Mouse (Mus musculus) stomach, postnatal 0 days (tissue): ENCODE results near the gene Pigm. TPM values are rescaled to one million over a fixed set of nuclear protein-coding genes. Genes with fewer than 3 reads are reported as not detected.

Experiments used
- ATAC-seq: fragments of 200-750 bp; cut with Nextera tagmentation; 2 replicates; pipeline ENCODE4 v1.8.0; 2017; ENCODE audit not compliant: low FRiP score, low TSS enrichment
- DNase-seq: peaks from one replicate; pipeline ENCODE4 v3.0.0-alpha.2; 2016; ENCODE audit warnings: low spot score
- H3K27ac ChIP-seq: fragments of 300-500 bp; sonication (generic); replicated peaks from 2 replicates; pipeline ENCODE4 v1.5.1; 2014; ENCODE audit warnings: mild to moderate bottlenecking, control low read depth
- H3K27me3 ChIP-seq: fragments of 300-500 bp; sonication (generic); 2 replicates; pipeline ENCODE4 v1.6.1; 2014; ENCODE audit warnings: low read length; ENCODE audit not compliant: control insufficient read depth, insufficient read depth
- H3K36me3 ChIP-seq: fragments of 300-500 bp; sonication (generic); 2 replicates; pipeline ENCODE4 v1.6.1; 2014; ENCODE audit warnings: low read length, mixed read lengths; ENCODE audit not compliant: control insufficient read depth, insufficient read depth
- H3K4me1 ChIP-seq: fragments of 300-500 bp; sonication (generic); replicated peaks from 2 replicates; pipeline ENCODE4 v1.6.1; 2014; ENCODE audit warnings: antibody characterized with exemption; ENCODE audit not compliant: control insufficient read depth, insufficient read depth
- H3K4me2 ChIP-seq: fragments of 300-500 bp; sonication (generic); replicated peaks from 2 replicates; pipeline ENCODE4 v1.6.1; 2014; ENCODE audit warnings: low read depth, mild to moderate bottlenecking, control low read depth, moderate library complexity
- H3K4me3 ChIP-seq: fragments of 300-500 bp; sonication (generic); 2 replicates; pipeline ENCODE4 v1.5.1; 2014; ENCODE audit warnings: low read depth, low read length, control low read depth
- H3K9ac ChIP-seq: fragments of 300-500 bp; sonication (generic); 2 replicates; pipeline ENCODE4 v1.6.1; 2014; ENCODE audit warnings: mild to moderate bottlenecking, low read length, control low read depth, mixed read lengths
- H3K9me3 ChIP-seq: fragments of 300-500 bp; sonication (generic); 2 replicates; pipeline ENCODE4 v1.6.1; 2016; ENCODE audit warnings: low read length; ENCODE audit not compliant: control insufficient read depth
- CTCF ChIP-seq: IDR thresholded peaks from 2 replicates; pipeline ENCODE4 v1.5.1; 2016; ENCODE audit warnings: antibody characterized with exemption, low read depth, mild to moderate bottlenecking, moderate library complexity
- EP300 ChIP-seq: optimal IDR thresholded peaks from 2 replicates; pipeline ENCODE3; 2016; ENCODE audit warnings: antibody characterized with exemption
- WGBS: fragments of 180-500 bp; shearing (Covaris S2); extraction: QIAGEN DNeasy Blood & Tissue Kit; methylation state at CpG from one replicate; pipeline ENCODE4 v1.1.7; 2014; 5-methylcytosine and 5-hydroxymethylcytosine counted together
- polyA plus RNA-seq: library from polyadenylated mRNA; unstranded; fragments of >200 nt; fragmentation: Nextera tagmentation; extraction: Ambion mirVana; gene quantifications from 2 replicates; pipeline ENCODE4 v1.2.1, GENCODE M21; 2015

Pigm gene
- polyA plus RNA-seq, 1 experiment from 2014 or later = 3.6 TPM

GRCm38 (mm10) chr1:172357550-172357949 lies 18.8 kb upstream of the Pigm start:
- Histone ChIP-seq H3K4me3 (no peak overlapping the region), H3K27ac (no peak overlapping the region), H3K36me3 (no peaks in the 10 kb centered on the region), H3K4me1 (no peaks in the 10 kb centered on the region), H3K9me3 (no peaks in the 10 kb centered on the region), H3K9ac (no peak overlapping the region), H3K27me3 (no peaks in the 10 kb centered on the region), H3K4me2 (no peak overlapping the region)
- TF ChIP-seq EP300 (no peak), CTCF (peak; percentile 93)
- DNase-seq (peak; percentile 66), ATAC-seq (peak; percentile 58; the same call in 1 of the 2 replicates)
- 0% methylated on average over 1 of the region's 1 CpGs for WGBS

- no peak for ATAC-seq
- Histone ChIP-seq H3K27ac (no peak overlapping the region), H3K9me3 (no peaks in the 10 kb centered on the region), H3K4me3 (no peak overlapping the region), H3K9ac (no peak overlapping the region), H3K4me2 (no peak overlapping the region), H3K36me3 (no peaks in the 10 kb centered on the region), H3K27me3 (no peaks in the 10 kb centered on the region), H3K4me1 (no peaks in the 10 kb centered on the region)
- WGBS = 72% methylated on average over 10 of the region's 10 CpGs
- DNase-seq = no peak
- TF ChIP-seq CTCF = no peak
- TF ChIP-seq EP300 = no peak
Observed at GRCm38 (mm10) chr1:172358341-172358740, 18.0 kb upstream of the Pigm start.

- DNase-seq = peak; percentile 61
- H3K9ac ChIP-seq = no peak overlapping the region
- no peak overlapping the region for H3K27ac ChIP-seq
- TF ChIP-seq CTCF = peak; percentile 78
- TF ChIP-seq EP300 = no peak
- no peaks in the 10 kb centered on the region for H3K36me3 ChIP-seq
- ATAC-seq = peak; percentile 71
- H3K4me2 ChIP-seq = no peak overlapping the region
- H3K9me3 ChIP-seq = no peaks in the 10 kb centered on the region
- H3K27me3 ChIP-seq = no peaks in the 10 kb centered on the region
- WGBS = 8% methylated on average over 6 of the region's 6 CpGs
- H3K4me3 ChIP-seq = no peak overlapping the region
- H3K4me1 ChIP-seq = no peaks in the 10 kb centered on the region
Observed at GRCm38 (mm10) chr1:172364684-172365083, 11.7 kb upstream of the Pigm start.

GRCm38 (mm10) chr1:172368768-172369418 lies 7.5 kb upstream of the Pigm start:
- no peak overlapping the region for H3K9ac ChIP-seq
- no peaks in the 10 kb centered on the region for H3K36me3 ChIP-seq
- TF ChIP-seq CTCF = peak; percentile 71
- no peak for TF ChIP-seq EP300
- no peaks in the 10 kb centered on the region for H3K9me3 ChIP-seq
- no peak overlapping the region for H3K27ac ChIP-seq
- no peaks in the 10 kb centered on the region for H3K27me3 ChIP-seq
- H3K4me3 ChIP-seq = no peak overlapping the region
- peak; percentile 63 for DNase-seq
- ATAC-seq = peak; percentile 62
- 24% methylated on average over 23 of the region's 23 CpGs for WGBS
- H3K4me2 ChIP-seq = peak overlapping the region; percentile 35; the same call in 1 of the 2 replicates
- H3K4me1 ChIP-seq = no peaks in the 10 kb centered on the region

- no peaks in the 10 kb centered on the region; the same call in 1 of the 2 replicates for H3K36me3 ChIP-seq
- H3K4me2 ChIP-seq = peak overlapping the region; percentile 96
- peak; percentile 47 for DNase-seq
- H3K4me1 ChIP-seq = 0 out of 2 replicates have a peak, but pooled peaks cover 4% of the 10 kb centered on the region
- H3K9ac ChIP-seq = peak overlapping the region; percentile 92
- no peak for TF ChIP-seq EP300
- no peak for TF ChIP-seq CTCF
- H3K27me3 ChIP-seq = no peaks in the 10 kb centered on the region
- H3K27ac ChIP-seq = peak overlapping the region; percentile 85
- H3K4me3 ChIP-seq = peak overlapping the region; percentile 88
- H3K9me3 ChIP-seq = no peaks in the 10 kb centered on the region
- 2% methylated on average over 62 of the region's 62 CpGs for WGBS
- peak; percentile 53 for ATAC-seq
Observed at GRCm38 (mm10) chr1:172376758-172377458, 562 bp downstream of the Pigm start.

GRCm38 (mm10) chr1:172380066-172380465 lies 3.7 kb downstream of the Pigm start:
- Histone ChIP-seq H3K27me3 (no peaks in the 10 kb centered on the region), H3K4me2 (no peak overlapping the region), H3K9ac (no peak overlapping the region), H3K36me3 (no peaks in the 10 kb centered on the region; the same call in 1 of the 2 replicates), H3K9me3 (no peaks in the 10 kb centered on the region), H3K4me3 (no peak overlapping the region), H3K4me1 (0 out of 2 replicates have a peak, but pooled peaks cover 4% of the 10 kb centered on the region), H3K27ac (no peak overlapping the region)
- no peak for TF ChIP-seq CTCF
- TF ChIP-seq EP300 = no peak
- ATAC-seq (no peak), DNase-seq (peak; percentile 72)
- WGBS = 51% methylated on average over 10 of the region's 10 CpGs
